Mouse (Mus musculus) left cerebral cortex, adult 6 months (tissue): Measurements from ENCODE around the gene Kdm7a. TPM values are rescaled to one million over a fixed set of nuclear protein-coding genes. Genes with fewer than 3 reads are reported as not detected.

Source experiments
- long read RNA-seq, 2 experiments: library from polyadenylated mRNA; unstranded; transcript quantifications; one replicate each; pipeline ENCODE4 v2.0.0; 2019 to 2020
- polyA plus RNA-seq: library from polyadenylated mRNA; unstranded; fragments of <200 nt; fragmentation: Nextera tagmentation; gene quantifications from 2 replicates; pipeline ENCODE4 v1.2.3, GENCODE M21; 2021

Gene Kdm7a
- polyA plus RNA-seq = 2.9 and 3.8 TPM in 2 replicates
- long read RNA-seq, experiment 1, full-length matches to known transcripts = 2 of 23 reads
- long read RNA-seq, experiment 1, partial matches to known transcripts = 6 of 23 reads
- long read RNA-seq, experiment 1, other reads (novel, unspliced or antisense) = 15 of 23 reads
- long read RNA-seq, experiment 2, partial matches to known transcripts = 1 of 10 reads
- long read RNA-seq, experiment 2, other reads (novel, unspliced or antisense) = 9 of 10 reads

DNA sequence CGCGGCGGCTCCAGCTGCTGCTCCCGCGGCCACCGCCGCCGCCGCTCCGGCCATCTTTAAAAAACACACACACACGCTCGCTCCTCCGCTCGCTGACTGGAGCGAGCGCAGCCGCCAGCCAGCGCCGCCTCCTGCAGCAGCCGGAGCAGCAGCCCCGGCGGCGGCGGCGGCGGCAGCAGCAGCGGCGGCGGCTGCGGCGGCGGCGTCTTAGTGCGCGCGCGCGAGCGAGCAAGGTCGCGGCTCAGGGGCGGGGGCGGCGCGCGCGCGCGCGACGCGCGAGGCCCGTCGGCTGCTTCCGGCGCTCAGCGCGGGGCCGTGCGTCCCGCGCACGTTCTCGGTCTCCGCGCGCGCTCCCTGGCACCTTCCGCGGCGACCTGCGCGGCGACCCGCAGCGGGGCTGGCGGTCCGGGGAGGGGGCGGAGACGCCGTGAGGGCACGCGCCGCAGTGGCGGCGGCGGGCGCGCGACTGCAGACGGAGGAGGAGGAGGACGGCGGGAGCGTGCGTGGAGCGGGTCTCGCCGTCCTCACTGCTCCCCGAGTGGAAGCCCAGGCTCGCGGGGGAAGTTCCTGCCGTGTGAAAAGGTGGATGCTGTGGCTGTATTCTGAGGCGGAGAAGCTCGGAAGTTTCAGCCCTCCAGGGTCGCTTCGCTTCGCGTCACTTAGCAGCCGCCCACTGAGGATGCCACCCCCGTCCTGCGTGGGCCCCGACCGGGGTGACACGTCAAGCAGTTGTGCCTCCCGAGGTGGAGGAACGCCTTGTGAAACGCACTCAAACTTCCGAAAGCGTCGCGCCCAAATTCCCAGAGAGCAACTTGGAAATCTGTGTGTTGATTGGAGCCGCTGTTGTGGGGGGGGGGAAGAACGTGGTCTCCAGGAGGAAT lies at the start of gene Kdm7a:
TSS of gene Kdm7a (minus strand) at position 209 of the 881 bp plus-strand sequence.

DNA sequence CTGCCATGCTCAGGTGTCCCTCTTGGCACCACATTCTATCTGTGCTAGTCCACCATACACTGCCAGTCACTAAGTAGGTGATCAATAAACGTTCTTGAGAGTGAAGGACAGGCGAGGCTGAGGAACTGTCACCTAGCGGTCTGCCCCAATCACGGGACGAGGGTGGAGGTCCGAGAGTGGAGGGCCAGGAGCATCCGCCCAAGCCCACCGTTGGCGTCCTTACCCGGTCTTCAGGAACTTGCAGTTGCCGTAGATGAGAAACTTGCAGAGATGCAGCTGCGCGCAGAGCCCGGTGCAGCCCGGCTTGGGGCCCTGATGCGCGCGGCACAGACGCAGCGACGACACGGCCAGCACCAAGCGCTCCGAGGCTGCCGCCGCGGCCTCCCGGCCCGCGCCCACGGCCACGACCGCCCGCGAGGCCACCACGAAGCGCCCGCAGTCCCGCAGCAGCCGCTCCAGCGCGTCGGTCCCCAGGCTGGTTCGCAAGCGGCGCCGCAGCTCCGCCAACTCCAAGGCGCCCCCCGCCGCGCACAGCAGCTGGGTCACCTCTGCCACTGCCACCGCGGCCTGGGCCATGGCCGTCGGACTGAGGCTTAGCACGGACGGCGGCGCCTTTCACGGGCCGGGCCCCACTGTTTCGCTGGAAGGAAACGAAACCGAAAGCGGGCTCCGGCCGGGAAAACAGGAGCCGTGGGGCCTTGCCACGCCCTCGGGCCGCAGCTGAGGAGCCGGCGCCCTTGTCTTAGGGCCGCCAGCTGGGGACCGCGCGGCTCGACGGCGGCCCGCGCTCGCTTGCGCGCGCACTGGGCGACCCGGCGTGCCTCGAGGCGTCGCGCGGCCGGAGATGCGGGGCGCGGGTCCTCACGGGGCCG lies 88.8 kb downstream of the Kdm7a start, which contains the start of gene Parp12:
TSS of gene Parp12 (minus strand) at position 766 of the 872 bp plus-strand sequence.

Other genes with a start within 250 kb of the Kdm7a start
- gene Parp12, start 88.4 kb downstream of the Kdm7a start, polyA plus RNA-seq = 0.93 and 4.8 TPM in 2 replicates
- 20.3 and 20.5 TPM in 2 replicates for gene Slc37a3, start 170.9 kb upstream of the Kdm7a start, polyA plus RNA-seq
- gene Rab19, start 174.4 kb upstream of the Kdm7a start, polyA plus RNA-seq = 0.17 and 0.24 TPM in 2 replicates
- 64.6 and 103 TPM in 2 replicates for gene Mkrn1, start 213.7 kb upstream of the Kdm7a start, polyA plus RNA-seq